Mouse (Mus musculus) C2C12 (cell line): Measurements from ENCODE around the gene Ly6g.

ENCODE experiments used
- CTCF ChIP-seq: IDR thresholded peaks from one replicate; pipeline ENCODE4 v1.5.1; 2011; ENCODE audit not compliant: control insufficient read depth, insufficient read depth, insufficient read length
- MYOG ChIP-seq: IDR thresholded peaks from one replicate; pipeline ENCODE4 v1.6.1; 2011; ENCODE audit not compliant: control insufficient read depth, insufficient read length; ENCODE audit errors: extremely low read depth
- USF1 ChIP-seq: IDR thresholded peaks from one replicate; pipeline ENCODE4 v1.6.1; 2011; ENCODE audit warnings: low read depth, mild to moderate bottlenecking, control low read depth, moderate library complexity

DNA sequence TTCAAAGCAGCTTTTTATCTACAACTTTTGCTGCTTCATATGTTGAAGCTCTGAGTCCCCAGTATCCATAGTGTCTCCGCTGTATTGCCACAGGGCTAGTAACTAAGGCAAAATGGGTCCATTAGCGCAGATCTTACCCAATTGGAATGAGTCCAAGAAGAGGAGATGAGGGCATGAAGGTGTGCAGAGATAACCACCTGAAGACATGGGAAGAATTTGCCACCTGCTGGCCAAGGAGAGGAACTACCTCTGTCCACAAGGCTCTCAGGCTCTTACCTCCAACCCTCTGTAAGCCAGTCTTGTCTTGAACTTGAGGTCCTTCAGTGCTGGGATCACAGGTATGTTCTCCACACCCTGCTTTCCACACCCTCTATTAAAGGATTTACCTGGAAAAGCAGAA is 34.1 kb downstream of the Ly6g start:
- TF ChIP-seq MYOG (no peak), CTCF (no peak), USF1 (no peak)
